Mouse (Mus musculus): ENCODE results near the gene Pkp4.

The Pkp4 gene

DNA sequence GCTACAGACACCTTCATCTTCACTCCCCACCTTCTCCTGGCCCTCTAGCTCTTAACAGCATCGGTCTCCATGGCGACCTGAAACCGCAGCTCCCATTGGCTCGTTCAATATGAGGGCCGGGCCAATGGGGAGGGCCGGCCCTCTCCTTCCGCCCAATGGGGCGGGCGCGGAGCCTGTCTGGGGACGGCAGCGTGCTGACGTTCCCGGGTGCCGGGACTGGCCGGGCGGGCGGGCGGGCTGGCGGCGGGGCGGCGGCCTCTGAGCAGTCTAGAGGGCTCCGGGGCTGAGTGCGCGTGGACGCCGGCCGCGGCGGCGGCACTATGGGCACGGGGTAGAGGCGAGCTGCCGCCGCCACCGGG, at the start of gene Pkp4, which contains the start of gene Ccdc148:
Gene Pkp4, plus strand, starts transcription at position 246 of the 359 bp plus-strand sequence.
Gene Ccdc148, minus strand, starts transcription at position 79 of the 359 bp plus-strand sequence.
- peak; percentile 96 for DNase-seq (ENCODE audit: low read depth, low spot score)

DNA sequence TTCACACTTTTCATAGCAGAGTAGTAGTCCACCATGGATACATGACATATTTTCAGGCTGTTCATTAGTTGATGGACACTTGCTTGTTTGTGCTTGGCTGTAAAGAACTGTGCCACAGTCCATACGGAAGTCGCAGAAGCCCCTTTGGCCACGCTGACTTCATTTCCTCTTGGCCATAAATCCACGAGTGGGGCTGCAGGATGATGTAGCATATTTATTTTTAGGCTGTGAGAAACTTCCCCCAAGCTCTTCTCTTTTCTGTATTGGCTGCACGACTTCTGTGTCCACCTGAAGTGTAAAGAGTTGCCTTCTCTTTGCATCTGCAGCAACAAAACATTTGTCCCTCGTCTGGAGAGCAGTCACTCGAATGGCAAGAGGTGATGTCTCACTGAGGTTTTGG, 31.6 kb upstream of the Pkp4 start:
- DNase-seq (ENCODE audit: low read depth, low spot score): no peak

DNA sequence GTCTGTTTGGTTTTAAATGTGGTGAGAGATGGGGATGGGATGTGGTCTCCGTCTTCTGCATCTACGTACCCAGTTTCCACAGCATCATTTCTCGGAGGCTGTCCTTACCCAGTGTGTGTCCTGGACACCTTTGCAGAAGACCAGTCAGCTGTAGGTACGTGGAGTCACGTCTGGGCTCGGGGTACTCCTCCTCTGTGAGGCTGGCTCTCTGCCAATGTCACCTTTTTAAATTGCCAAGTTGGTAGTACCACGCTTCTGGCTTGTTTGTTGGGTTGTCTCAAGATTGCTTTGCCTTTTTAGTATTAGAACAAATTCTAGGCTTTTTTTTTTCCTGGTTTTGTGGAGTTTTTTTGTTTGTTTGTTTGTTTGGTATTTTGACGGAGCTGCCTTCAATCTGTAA, 30.8 kb upstream of the Pkp4 start:
- no peak for DNase-seq (ENCODE audit: low read depth, low spot score)

DNA sequence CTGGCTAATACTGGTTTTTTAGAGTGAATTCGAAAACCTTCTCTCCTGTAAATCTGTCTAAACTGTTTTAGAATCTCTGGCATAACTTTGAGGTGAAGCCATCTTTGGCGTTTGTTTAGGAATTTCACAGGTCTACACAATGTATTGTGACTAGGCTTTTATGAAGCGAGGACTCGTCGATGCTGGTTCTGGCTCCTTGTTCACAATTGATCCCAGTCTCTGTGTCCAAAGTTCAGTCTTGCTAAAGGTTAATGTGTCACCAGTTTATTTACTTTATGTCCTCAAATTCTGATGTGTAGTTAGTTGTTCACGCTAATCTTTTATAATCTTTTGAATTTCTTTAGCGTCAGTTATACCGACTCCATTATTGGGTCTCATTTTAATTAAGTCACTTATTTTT, 29.6 kb upstream of the Pkp4 start:
- no peak for DNase-seq (ENCODE audit: low read depth, low spot score)

DNA sequence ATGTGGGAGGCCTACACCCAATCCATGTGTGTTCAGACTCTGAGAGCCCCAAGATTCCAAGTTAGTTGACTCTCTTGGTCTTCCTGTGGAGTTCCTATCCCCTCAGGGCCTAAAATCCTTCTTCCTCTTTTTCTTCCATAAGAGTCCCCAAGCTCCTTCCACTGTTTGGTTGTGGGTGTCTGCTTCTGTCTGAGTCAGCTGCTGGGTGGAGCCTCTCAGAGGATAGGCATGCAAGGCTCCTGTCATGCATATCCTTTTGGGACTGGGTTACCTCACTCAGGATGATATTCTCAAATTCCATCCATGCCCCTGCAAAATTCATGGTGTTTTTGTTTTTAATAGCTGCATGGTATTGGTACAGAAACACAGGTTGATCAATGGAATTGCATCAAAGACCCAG, 5.2 kb upstream of the Pkp4 start:
- DNase-seq (ENCODE audit: low read depth, low spot score): no peak

DNA sequence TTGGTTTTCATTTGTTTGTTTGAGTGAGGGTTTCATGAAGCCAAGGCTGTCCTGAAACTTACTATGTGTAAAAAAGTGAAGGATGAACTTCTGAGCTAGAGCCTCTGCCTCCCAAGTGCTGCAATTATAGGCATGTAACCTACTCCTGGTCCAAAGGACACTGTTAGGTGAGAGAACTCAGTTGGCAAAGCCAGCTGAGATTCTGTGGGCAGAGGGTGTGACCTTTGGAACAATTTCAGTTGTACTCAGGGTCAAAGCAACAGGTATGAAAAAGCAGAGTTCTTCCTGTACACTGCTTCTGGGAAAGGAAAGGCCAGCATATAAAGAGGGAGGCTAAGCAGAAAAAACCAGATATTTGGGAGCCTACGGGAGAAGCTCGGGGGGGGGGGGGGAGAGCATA, 2.5 kb upstream of the Pkp4 start:
- no peak for DNase-seq (ENCODE audit: low read depth, low spot score)

DNA sequence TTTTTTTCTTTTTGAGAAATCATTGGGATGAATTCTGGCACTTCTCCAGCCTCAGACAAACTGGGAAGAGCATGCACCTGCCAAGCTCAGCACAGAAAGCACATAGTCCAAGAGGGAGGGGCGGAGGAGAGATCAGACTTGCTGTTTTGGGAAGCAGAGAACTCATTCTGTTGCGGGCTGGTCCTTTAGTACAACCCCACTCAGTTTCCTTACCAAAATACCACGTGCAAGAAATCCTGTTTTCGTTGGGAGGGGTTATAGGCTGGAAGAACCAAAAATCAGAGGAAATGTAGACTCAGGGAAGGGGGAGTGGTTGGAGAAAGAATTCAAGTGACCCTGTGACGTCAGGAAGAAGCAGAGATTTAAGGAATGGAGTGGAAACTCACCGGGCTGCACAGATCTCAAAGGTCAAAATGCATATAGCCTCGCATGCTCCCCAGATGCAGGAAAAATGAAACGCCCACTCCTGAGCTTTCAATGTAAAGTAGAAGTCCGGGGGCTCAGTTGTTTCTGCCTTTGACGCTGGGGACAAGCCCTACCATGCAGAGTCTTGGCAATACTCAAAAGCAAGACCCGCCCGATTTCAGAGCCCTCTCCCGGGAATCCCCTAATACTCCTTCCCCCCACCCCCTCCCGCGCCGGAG, 567 bp upstream of the Pkp4 start:
- peak; percentile 44 for DNase-seq (ENCODE audit: low read depth, low spot score)

DNA sequence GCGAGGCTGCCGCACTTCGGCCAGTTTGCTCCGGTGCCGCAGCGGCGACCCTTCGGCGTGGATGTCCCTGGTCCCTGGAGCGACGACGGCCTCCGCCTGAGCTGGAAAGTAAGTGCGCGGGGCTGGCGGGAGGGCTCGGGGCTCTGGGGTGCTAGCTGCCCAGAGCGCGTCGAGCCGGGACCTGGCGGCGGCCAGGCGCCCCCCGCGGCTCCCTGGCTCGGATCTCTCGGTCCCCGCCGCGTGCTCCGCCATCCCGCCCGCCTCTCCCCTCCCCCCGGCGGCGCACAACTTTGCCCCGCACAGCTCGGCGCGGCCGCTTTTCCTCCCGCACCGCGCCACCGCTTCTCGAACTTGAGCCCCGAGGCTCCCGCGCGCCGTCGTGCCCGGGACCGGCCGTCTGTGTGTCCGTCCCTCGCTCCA, 381 bp downstream of the Pkp4 start:
- no peak for DNase-seq (ENCODE audit: low read depth, low spot score)

DNA sequence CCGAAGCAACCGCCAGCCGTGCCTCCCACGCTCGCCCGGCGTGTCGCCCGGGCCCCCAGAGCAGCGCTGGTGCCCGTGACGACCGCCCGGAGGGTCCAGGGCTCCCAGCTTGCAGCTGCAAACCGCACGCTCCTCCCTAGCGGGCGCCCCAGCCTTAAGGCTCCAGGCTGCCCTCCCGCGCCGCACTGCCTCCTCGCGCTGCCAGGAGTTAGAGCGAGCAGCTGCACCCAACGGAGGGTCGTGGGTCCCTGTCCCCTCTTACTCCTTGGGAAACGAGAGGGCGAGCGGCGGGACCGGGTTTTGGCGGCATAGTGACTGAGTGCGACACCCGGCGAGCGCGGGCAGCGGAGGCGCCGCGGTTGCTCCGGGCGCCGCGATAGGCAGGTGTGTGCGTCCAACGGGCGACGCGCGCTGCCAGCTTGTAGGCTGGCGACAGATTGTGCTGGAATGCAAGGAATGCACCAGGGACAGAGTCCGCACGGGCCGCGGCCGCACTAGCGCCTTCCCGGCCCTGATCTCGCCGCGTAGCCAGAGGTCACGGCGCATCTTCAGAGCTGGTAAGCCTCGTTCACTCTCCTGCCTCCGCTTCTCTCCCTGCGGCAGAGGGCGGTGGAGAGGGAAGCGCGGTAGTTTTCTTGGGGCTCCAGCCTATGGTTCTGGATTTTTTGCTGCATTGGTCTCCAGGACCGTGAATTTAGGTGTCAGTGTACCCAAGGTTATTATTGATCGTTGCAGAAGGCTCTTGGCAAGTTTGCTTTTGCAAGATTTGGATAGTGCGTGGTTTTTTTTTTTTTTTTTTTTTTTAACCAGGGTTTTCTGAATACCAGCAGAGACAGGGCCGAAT, 1.0 kb downstream of the Pkp4 start:
- peak; percentile 84 for DNase-seq (ENCODE audit: low read depth, low spot score)

DNA sequence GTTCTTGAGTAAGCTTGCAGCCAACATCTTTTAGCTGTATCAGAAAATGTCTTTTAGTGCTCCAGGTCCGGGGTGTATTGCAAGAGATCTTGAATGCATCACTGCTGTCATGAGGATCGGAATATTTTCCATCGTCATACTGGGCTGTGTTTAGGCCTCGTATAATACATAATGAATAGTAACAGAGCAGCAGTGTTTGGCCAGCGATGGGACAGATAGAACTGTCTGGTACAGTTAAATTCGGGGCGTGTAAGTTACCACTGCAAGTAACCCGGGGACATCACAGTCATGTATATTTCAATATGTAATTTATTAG, 1.6 kb downstream of the Pkp4 start:
- DNase-seq (ENCODE audit: low read depth, low spot score): no peak

DNA sequence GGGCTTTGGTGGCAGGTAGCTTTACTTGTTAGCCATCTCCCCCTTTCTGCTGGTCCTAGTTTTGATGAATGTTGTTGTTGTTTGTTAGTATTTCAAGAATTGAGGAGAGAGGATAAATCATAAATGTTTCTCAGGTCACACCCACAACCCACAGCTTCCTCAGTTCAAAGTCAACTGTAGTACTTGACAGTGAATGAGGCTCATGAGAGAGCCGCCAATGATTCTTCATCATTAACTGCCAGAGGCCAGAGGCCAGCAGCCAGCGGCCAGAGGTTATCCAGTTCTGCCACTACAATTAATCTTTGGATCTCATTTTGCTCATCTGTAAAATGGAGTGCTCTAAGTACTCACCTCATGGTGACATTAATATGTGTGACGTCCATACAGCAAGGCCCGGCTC, 6.3 kb downstream of the Pkp4 start:
- no peak for DNase-seq (ENCODE audit: low read depth, low spot score)

DNA sequence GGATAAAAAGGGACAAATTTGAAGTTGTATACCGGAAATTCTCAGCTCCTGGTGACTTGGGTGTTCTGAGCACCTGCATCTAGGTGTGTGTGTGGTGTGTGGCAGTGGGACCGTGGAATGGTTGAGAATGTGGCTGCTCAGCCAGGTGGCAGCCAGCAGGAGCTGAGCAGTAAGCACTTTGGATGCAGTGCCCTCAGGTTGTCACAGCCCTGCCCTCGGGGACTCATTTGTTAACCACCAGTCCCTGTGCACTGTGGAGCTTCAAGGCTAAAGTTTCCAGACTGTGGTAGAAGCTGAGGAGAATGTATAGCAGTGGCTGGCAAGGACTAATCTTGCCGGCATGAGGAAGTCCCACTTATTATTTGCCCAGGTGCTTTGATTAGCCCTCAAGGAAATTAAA, 7.2 kb downstream of the Pkp4 start:
- no peak for DNase-seq (ENCODE audit: low read depth, low spot score)

DNA sequence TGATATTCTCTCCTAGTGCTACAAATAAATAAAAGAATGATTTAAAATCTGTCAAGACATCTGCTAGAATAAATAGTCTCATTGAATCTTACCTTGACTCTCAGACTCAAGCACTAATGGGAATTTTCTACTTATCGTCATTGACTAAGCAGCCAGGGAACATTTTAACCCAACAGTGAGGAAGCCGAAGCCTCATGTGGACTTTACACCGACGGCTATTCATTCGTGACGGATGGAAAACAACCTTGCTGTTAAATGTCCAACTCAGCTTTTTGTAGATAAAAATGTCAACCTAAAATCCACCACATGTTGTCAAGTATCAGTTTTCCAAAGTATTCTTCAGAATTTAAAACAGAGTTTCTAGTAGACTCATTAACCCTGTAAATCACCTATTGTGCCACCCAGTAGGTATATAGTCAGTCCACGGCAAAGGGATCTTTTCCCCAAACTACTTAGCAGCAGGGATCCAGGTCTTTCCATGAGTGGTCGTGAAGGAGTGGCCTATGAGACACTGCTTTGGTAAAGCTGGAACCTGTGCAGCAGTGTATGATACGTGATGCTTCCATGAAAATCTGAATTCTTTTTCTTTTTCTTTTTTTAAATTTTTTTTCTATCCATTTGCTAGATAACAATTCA, 9.0 kb downstream of the Pkp4 start:
- DNase-seq (ENCODE audit: low read depth, low spot score): no peak

DNA sequence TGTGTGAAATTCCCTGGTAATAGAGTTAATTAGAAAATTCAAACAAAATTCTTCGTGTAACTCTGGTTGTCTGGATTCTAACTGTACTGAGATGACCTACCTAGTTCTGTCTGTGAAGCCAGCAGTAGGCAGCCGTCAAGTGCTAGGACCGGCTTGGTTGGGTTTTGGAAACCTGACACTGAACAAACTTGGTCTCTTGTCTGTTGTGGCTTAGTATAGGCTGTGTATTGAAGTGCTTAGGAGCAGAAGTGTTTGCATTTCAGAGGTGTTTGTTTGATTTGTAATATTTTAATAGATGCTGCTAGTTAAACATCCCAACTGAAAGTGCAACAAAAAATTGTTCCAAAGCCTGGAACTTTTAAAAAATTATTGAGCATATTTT, 9.5 kb downstream of the Pkp4 start:
- no peak for DNase-seq (ENCODE audit: low read depth, low spot score)

DNA sequence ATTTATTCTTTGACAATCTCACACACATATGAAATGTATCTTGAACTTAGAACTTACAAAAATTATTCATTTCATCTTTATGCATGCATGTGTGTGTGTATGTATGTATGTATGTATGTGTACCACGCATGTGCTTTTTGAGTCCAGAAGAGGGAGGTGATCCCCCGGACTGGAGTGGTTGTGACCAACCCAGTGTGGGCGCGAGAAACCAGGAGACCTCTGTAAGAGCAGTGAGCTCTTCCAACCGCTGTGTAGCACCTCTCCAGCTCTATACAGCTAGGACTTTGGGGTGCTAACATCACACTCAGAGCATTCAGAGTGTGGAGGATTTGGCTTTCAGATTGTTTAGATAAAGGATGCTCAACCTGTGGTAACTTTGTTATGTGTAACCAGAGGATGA, 9.9 kb downstream of the Pkp4 start:
- DNase-seq (ENCODE audit: low read depth, low spot score): no peak

DNA sequence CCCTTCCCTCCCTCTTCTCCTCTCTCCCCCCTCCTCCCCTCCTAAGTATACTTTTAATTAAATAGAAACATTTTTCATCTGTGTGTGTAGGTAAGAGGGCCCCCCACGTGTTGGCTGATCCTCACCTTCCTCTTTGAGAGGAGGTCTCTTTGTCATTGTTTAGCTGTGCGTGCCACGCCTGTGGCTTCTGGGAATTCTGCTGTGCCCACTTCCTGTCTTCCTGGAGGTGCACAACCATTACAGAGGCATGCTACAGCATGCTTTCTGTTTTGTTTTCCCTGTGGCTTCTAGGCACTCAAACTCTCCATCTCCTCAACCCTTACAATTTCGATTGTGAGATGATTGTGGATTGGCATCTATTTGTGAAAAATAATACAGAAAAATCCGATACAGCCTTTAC, 10.9 kb downstream of the Pkp4 start:
- DNase-seq (ENCODE audit: low read depth, low spot score): no peak

DNA sequence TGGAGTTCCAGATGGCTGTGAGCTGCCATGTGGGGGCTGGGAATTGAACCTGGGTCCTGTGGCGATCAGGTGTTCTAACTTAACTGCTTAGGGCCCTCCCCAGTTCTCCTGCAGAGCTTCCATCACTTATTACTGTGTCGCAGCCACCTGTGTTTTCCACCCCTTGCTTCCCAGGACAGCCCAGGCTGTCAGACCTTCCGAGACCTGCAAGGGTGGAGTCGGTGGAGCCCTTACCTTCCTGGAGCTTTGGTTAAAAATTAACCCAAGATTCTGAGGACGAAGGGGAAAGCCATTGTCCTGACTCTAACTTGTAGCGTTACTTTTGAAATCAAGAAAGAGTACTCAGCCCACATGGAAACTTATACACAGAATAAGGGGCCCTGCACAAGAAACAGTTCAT, 15.3 kb downstream of the Pkp4 start:
- DNase-seq (ENCODE audit: low read depth, low spot score): no peak

DNA sequence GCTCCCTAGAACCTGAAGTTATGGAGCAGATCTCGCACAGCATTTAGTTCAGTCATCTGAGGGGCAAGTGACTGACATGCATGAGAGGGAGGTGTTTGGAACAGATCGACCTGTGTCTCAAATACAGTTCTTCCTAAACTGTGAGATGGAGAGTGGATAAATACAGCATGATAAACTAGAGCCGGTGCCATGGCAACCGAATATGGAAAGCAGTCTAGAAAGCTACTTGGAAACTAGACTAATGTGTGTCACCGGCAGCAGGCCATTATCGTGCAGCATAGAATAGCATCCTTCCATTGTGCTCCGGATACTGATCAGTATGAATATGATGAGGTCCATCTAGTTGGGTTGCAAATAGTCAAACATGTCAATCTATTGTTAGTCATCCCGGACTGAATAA, 17.5 kb downstream of the Pkp4 start:
- DNase-seq (ENCODE audit: low read depth, low spot score): no peak

DNA sequence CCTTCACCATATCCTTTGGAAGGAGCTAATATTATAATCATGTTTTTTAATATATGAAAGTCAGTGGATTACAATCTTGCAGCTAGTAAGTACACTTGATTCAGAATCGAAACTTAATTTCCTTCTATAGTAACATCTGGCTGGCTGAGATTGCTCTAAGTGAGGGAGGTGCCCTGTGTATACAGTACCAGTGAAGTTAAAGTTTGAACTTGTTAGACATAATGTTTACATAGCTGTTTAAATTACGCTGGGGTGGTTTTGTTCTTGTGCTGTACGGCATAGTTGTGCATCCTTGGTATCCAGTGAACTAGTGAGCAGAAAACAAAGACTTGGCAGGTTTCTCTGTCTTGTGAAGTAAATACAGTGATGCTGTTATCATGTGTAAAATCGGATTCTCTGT, 18.3 kb downstream of the Pkp4 start:
- DNase-seq (ENCODE audit: low read depth, low spot score): no peak

DNA sequence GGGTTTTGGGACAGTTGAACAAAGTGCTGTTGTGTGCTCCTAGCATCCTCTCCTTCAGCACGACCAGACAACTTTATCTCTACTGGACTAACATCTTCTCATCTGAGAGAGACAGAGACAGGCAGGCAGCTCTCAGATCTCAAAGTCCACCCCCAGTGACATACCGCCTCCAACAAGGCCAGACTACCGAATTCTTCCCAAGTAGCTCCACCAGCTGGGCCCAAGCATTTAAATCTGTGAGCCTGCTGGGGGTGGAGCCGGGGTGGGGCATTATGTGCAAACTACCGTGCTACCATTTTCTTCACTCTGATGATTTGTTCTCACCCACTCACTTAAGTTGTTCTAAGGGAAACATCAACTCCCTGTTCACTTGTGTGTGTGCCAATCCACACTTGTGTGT, 18.8 kb downstream of the Pkp4 start:
- DNase-seq (ENCODE audit: low read depth, low spot score): no peak

DNA sequence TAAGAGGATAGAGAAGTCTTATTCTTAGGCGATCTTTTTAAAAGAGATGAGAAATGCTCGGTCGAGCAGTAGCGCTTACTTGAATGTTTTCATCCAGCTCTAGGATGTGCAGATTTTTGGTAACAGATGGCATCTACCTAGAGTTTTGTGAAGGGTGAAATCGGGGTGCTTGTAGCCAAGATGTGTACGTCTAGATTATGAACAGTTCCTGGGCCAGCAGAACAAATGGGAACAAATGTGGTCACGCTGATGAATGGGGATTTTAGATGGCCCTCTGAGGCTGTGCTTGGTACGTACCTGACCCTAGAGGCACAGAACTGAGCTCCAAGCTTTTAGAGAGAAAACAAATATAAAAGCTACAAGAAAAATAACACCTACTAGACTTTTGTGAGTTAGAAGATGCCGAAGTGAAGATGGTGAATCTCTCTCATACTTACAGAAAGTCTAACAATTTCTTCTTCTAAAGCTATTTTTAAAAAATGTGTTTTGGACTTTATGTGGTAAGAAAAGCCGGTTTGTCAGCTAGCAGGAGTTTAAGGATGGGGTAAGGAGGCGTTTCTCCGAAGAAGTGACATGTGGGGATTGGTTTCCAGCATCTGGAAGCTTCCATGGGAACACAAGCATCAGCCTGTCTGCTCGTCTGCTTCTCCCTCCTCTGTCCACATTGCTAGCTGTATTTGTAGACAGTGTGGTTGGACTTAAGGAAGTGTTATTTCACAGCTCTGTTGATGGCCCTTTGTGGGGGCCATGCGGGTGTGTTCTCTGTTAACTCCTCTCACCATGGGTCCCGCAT, 20.9 kb downstream of the Pkp4 start:
- DNase-seq (ENCODE audit: low read depth, low spot score): no peak

DNA sequence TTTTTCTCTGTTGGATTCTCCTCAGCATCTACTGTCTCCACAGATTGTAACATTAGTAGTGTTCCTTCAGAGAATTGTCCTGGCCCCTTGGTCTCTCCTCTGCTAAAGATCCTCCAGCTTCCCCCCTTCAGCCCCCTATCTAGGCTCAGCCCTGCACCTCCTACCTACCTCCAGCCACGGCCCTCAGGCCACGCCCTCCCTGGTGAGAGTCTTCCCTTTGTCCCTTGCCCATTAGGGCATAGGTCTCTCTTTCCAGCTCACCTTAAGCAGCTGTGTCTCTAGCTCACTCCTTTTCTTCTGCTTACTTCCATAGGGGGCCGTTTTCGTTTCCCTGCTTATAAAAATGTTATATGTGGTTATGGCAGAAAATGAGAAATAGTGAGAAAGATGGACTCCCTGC, 22.9 kb downstream of the Pkp4 start:
- DNase-seq (ENCODE audit: low read depth, low spot score): no peak

All from mesoderm, embryonic 11.5 days (tissue).